Mouse (Mus musculus) liver, adult 2 months (tissue): ENCODE results near the gene Morn5. TPM values are rescaled to one million over a fixed set of nuclear protein-coding genes. Genes with fewer than 3 reads are reported as not detected.

ENCODE experiments used
- DNase-seq: peaks from one replicate; pipeline ENCODE4 v3.0.0-alpha.2; 2011; ENCODE audit warnings: low read depth, low spot score; ENCODE audit errors: extremely low read depth
- H3K27ac ChIP-seq: fragments of 200-500 bp; replicated peaks from 2 replicates; pipeline ENCODE4 v1.5.1; 2012; ENCODE audit warnings: low read depth, mild to moderate bottlenecking, control low read depth, inconsistent platforms, low read length; ENCODE audit not compliant: insufficient read depth
- H3K27me3 ChIP-seq: fragments of 200-500 bp; 2 replicates; pipeline ENCODE4 v1.6.1; 2012; ENCODE audit warnings: mild to moderate bottlenecking, moderate library complexity, low read length, inconsistent platforms; ENCODE audit not compliant: control insufficient read depth, insufficient read depth
- H3K36me3 ChIP-seq: fragments of 200-500 bp; 2 replicates; pipeline ENCODE4 v1.6.1; 2012; ENCODE audit warnings: low read length, inconsistent platforms; ENCODE audit not compliant: control insufficient read depth, insufficient read depth
- H3K4me1 ChIP-seq: fragments of 200-500 bp; 2 replicates; pipeline ENCODE4 v1.6.1; 2011; ENCODE audit warnings: low read length; ENCODE audit not compliant: control insufficient read depth, insufficient read depth
- H3K4me3 ChIP-seq: fragments of 200-500 bp; 2 replicates; pipeline ENCODE4 v1.5.1; 2011; ENCODE audit warnings: low read depth, mild to moderate bottlenecking, control low read depth, low read length, moderate library complexity; ENCODE audit not compliant: insufficient read depth
- H3K79me2 ChIP-seq: fragments of 200-500 bp; 2 replicates; pipeline ENCODE4 v1.6.1; 2012; ENCODE audit warnings: inconsistent platforms, mild to moderate bottlenecking, low read length, moderate library complexity; ENCODE audit not compliant: control insufficient read depth, insufficient read depth
- H3K9ac ChIP-seq: fragments of 200-500 bp; 2 replicates; pipeline ENCODE4 v1.6.1; 2012; ENCODE audit warnings: low read depth, mild to moderate bottlenecking, control low read depth, inconsistent platforms, low read length
- CTCF ChIP-seq: fragments of 200-500 bp; IDR thresholded peaks from 2 replicates; pipeline ENCODE4 v1.5.1; 2011; ENCODE audit warnings: low read depth, low read length, control low read depth
- POLR2A ChIP-seq: fragments of 200-500 bp; IDR thresholded peaks from 2 replicates; pipeline ENCODE4 v1.6.1; 2011; ENCODE audit warnings: low read length, control low read depth; ENCODE audit not compliant: insufficient read depth; ENCODE audit errors: extremely low read depth
- WGBS: fragments of 180-500 bp; shearing (Covaris S2); methylation state at CpG from one replicate; pipeline ENCODE4 v1.1.7; 2018; 5-methylcytosine and 5-hydroxymethylcytosine counted together
- polyA plus RNA-seq: library from polyadenylated mRNA; depleted of rRNA; stranded (reverse); fragments of >200 nt; gene quantifications from 2 replicates; pipeline ENCODE4 v1.2.3, GENCODE M21; 2012
- total RNA-seq: library from RNA; depleted of rRNA; stranded (reverse); fragments of >200 nt; gene quantifications from 2 replicates; pipeline ENCODE4 v1.2.3, GENCODE M21; 2014

Gene Morn5
- total and polyA plus RNA-seq, 2 experiments: not detected

DNA sequence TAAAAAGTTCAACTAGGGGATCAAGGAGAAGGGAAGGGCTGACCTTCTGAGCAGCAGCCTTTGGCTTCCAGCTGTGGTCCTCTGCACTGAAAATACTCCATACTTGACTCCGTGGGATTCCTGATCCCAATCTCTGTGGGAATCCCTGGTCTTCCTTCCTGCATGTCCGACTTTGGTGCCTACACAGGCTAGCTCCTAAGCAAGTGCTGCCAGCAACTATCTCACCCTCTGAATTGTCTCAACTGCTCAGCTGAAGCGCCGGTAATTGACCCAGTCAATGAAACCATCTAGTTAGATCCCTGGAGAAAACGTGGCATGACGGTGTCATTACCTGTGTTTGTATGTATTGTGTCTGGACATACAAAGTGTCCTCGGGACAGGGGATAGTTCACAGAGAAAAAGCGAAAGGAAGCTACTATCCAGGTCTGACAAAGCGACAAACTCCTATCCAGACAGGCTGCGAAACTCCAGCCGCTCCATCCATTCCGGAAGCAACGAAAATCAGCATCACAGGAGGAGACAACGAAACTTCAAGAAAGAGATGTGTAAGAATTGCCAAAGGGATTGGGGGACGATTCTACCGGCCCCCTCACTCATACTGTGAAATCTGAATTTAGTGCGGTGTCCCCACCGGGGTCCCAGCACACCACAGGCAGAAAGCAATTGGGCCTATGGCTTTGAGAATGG is 48.0 kb downstream of the Morn5 start:
- TF ChIP-seq POLR2A: no peak
- no peak for TF ChIP-seq CTCF
- H3K36me3 ChIP-seq: no peaks in the 10 kb centered on the region
- 16% methylated on average over 18 of the region's 18 CpGs for WGBS

DNA sequence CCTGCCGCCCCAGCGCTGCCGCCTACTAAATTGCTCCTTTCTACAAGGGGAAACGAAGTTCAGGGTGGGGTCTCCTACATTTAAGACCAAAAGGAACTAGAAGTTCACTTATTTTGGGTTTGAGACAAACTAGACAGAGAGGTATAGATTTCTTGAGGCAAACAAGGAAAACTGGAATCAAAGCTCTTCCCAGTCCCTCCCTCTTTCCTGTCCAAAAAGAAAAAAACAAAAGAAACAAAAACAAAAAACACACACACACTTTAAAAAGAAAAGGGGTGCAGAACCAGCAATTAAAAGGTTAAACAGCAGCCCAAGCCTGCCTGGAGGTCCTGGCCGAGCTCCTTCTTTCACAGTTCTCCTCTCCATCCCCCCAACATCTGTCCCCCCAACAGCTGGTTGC is 48.8 kb downstream of the Morn5 start:
- H3K9ac ChIP-seq: no peak overlapping the region
- no peak for DNase-seq
- no peaks in the 10 kb centered on the region for H3K79me2 ChIP-seq
- no peak for TF ChIP-seq CTCF
- no peak for TF ChIP-seq POLR2A
- no peak overlapping the region for H3K27ac ChIP-seq
- no peaks in the 10 kb centered on the region for H3K36me3 ChIP-seq
- WGBS: 33% methylated on average over 5 of the region's 5 CpGs
- peaks cover 7% of the 10 kb centered on the region for H3K4me1 ChIP-seq
- H3K27me3 ChIP-seq: peaks cover 19% of the 10 kb centered on the region
- no peak overlapping the region for H3K4me3 ChIP-seq

More for the DNA sequence above, 48.0 kb downstream of the Morn5 start:
- H3K79me2 ChIP-seq: no peaks in the 10 kb centered on the region
- H3K9ac ChIP-seq: no peak overlapping the region
- peaks cover 6% of the 10 kb centered on the region for H3K4me1 ChIP-seq
- no peak overlapping the region for H3K27ac ChIP-seq
- no peak overlapping the region for H3K4me3 ChIP-seq
- DNase-seq: peak; percentile 61
- H3K27me3 ChIP-seq: peaks cover 14% of the 10 kb centered on the region; the same call in 1 of the 2 replicates

DNA sequence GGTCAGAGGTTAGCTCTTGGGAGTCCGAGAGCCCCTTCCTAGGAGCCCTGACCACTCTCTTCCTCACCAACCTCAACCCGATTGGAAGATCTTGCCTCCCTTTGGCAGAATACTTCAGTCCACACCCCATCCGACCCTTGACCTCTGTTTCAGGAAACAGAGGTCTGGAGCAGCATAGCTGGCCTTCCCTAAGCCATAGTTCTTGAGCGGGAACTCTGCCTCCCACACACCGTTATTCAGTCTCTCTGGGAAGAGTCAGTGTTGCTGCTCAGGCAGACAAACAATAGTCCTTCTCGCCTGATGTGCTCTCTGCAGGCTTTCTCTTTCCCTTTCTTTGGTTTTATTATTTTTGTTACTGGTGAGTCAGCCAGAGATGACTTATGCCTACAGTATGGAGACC is 50.5 kb downstream of the Morn5 start:
- Histone ChIP-seq H3K27ac (no peak overlapping the region), H3K4me1 (peaks cover 14% of the 10 kb centered on the region), H3K4me3 (no peak overlapping the region), H3K9ac (no peak overlapping the region), H3K36me3 (no peaks in the 10 kb centered on the region), H3K27me3 (peaks cover 25% of the 10 kb centered on the region), H3K79me2 (no peaks in the 10 kb centered on the region)
- no peak for TF ChIP-seq CTCF
- no peak for TF ChIP-seq POLR2A
- 44% methylated on average over 6 of the region's 6 CpGs for WGBS
- peak; percentile 6 for DNase-seq

DNA sequence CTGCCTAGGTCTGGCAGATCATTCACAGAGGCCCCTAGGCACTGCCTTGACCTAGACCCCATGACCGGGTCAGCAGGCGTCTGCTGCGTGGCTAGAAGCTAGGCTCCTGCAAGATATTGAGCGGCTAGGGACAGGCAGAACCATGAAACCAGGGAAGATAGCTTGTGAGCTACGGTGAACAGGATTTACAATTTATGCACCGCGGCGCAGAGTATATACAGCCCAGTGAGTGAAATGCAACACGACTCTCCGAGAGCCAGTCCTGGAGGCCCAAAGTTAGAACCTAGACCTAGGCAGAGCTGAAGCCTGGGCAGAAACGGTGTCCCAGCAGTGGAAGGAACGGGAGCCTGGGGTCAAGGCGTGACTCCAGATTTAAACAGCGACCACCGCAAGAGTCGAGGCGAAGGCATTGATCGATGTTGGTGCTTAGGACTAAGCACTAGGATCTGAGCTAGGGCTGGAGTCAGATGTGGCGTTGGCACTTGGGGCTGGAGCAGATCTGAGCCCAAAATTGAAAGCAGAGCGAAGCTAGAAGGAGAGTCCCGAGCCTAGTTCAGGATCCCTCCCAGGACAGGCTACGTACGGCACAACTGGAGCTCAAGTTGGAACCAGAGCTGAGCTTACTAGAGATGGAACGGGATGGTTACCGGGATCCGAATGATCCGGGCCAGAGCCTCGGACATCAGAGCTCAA is 52.8 kb downstream of the Morn5 start:
- TF ChIP-seq POLR2A (no peak), CTCF (no peak)

DNA sequence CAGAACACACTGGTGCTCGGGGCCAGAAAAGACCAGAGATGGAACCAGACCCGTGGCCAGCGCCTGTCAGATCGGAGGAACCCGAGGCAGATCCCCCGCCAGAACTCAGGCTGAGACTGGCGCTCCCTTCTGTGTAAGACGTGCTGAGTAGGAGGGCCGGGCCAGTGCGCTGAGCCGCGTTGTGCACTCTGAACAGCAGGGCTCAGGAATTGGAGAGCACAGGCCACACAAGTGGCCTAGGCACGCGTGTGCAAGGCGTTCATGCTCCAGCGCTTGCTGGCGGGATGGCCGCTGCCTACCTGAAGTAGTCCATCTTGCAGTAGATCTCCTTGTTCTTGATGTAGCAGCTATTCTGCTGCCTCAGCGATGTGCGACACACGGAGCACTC is 53.3 kb downstream of the Morn5 start:
- Histone ChIP-seq H3K27ac (no peak overlapping the region), H3K36me3 (no peaks in the 10 kb centered on the region), H3K4me1 (peaks cover 8% of the 10 kb centered on the region; the same call in 1 of the 2 replicates), H3K4me3 (peak overlapping the region; percentile 0; the same call in 1 of the 2 replicates), H3K79me2 (no peaks in the 10 kb centered on the region), H3K9ac (no peak overlapping the region), H3K27me3 (peaks cover 41% of the 10 kb centered on the region)
- whole genome bisulfite sequencing: 12% methylated on average over 21 of the region's 21 CpGs
- TF ChIP-seq POLR2A (no peak), CTCF (no peak)
- no peak for DNase-seq

More for the DNA sequence above, 52.8 kb downstream of the Morn5 start:
- peaks cover 14% of the 10 kb centered on the region for H3K4me1 ChIP-seq
- no peak overlapping the region for H3K27ac ChIP-seq
- H3K4me3 ChIP-seq: no peak overlapping the region
- H3K9ac ChIP-seq: no peak overlapping the region
- no peaks in the 10 kb centered on the region for H3K79me2 ChIP-seq
- H3K36me3 ChIP-seq: no peaks in the 10 kb centered on the region
- H3K27me3 ChIP-seq: peaks cover 43% of the 10 kb centered on the region
- DNase-seq: no peak
- whole genome bisulfite sequencing: 22% methylated on average over 28 of the region's 28 CpGs
